Mouse (Mus musculus) kidney, embryonic 14.5 days (tissue): ENCODE results near the gene Bcl2a1a. TPM values are rescaled to one million over a fixed set of nuclear protein-coding genes. Genes with fewer than 3 reads are reported as not detected.
"Not testable (repeated sequence)": the region's sequence is repeated elsewhere in the genome, so short reads cannot be mapped to it uniquely, and the experiment has no call there.

Experiments
- ATAC-seq: fragments of 200-750 bp; cut with Nextera tagmentation; 2 replicates; pipeline ENCODE4 v1.8.0; 2017; ENCODE audit warnings: moderate number of reproducible peaks, mild to moderate bottlenecking, moderate TSS enrichment, moderate library complexity; ENCODE audit not compliant: low FRiP score, low TSS enrichment
- H3K27ac ChIP-seq: fragments of 300-500 bp; sonication (generic); 2 replicates; pipeline ENCODE4 v1.5.1; 2014; ENCODE audit warnings: low read depth, mild to moderate bottlenecking, low read length, moderate library complexity, mixed read lengths
- H3K27me3 ChIP-seq: fragments of 300-500 bp; sonication (generic); 2 replicates; pipeline ENCODE4 v1.6.1; 2014; ENCODE audit warnings: mild to moderate bottlenecking, low read length; ENCODE audit not compliant: control insufficient read depth, insufficient read depth
- H3K36me3 ChIP-seq: fragments of 300-500 bp; sonication (generic); 2 replicates; pipeline ENCODE4 v1.6.1; 2014; ENCODE audit warnings: low read length, mixed read lengths; ENCODE audit not compliant: control insufficient read depth, insufficient read depth
- H3K4me1 ChIP-seq: fragments of 300-500 bp; sonication (generic); 2 replicates; pipeline ENCODE4 v1.6.1; 2014; ENCODE audit warnings: low read length, mixed read lengths; ENCODE audit not compliant: control insufficient read depth, insufficient read depth
- H3K4me2 ChIP-seq: fragments of 300-500 bp; sonication (generic); replicated peaks from 2 replicates; pipeline ENCODE4 v1.6.1; 2014; ENCODE audit warnings: low read depth, mild to moderate bottlenecking, low read length
- H3K4me3 ChIP-seq: fragments of 300-500 bp; sonication (generic); 2 replicates; pipeline ENCODE4 v1.5.1; 2014; ENCODE audit warnings: mild to moderate bottlenecking, low read length
- H3K9ac ChIP-seq: fragments of 300-500 bp; sonication (generic); 2 replicates; pipeline ENCODE4 v1.6.1; 2014; ENCODE audit warnings: low read depth, mild to moderate bottlenecking, low read length, moderate library complexity
- H3K9me3 ChIP-seq: fragments of 300-500 bp; sonication (generic); 2 replicates; pipeline ENCODE4 v1.6.1; 2016; ENCODE audit warnings: low read length; ENCODE audit not compliant: control insufficient read depth
- WGBS: fragments of 180-500 bp; shearing (Covaris S2); extraction: QIAGEN DNeasy Blood & Tissue Kit; methylation state at CpG from one replicate; pipeline ENCODE4 v1.1.7; 2014; 5-methylcytosine and 5-hydroxymethylcytosine counted together
- polyA plus RNA-seq: library from polyadenylated mRNA; unstranded; fragments of >200 nt; fragmentation: Nextera tagmentation; extraction: Ambion mirVana; gene quantifications from 2 replicates; pipeline ENCODE4 v1.2.1, GENCODE M21; 2014

Gene Bcl2a1a
- polyA plus RNA-seq, 1 experiment from 2014 or later, result not detected

GRCm38 (mm10) chr9:88969502-88969901, 12.8 kb downstream of the Bcl2a1a start:
- not testable (repeated sequence) for H3K9me3 ChIP-seq, H3K4me1 ChIP-seq, H3K9ac ChIP-seq, H3K27ac ChIP-seq, H3K4me3 ChIP-seq, H3K36me3 ChIP-seq, H3K4me2 ChIP-seq, H3K27me3 ChIP-seq, ATAC-seq
- WGBS, result no CpG with 5 or more reads among the region's 2 CpGs

GRCm38 (mm10) chr9:88976875-88977274, 20.2 kb downstream of the Bcl2a1a start:
- H3K4me1 ChIP-seq, H3K36me3 ChIP-seq, H3K9ac ChIP-seq, ATAC-seq, H3K27me3 ChIP-seq, H3K4me3 ChIP-seq, H3K4me2 ChIP-seq, H3K27ac ChIP-seq, H3K9me3 ChIP-seq: not testable (repeated sequence)
- 78% methylated on average over 4 of the region's 4 CpGs for WGBS

- H3K9me3 ChIP-seq, H3K27me3 ChIP-seq, ATAC-seq, H3K4me1 ChIP-seq, H3K36me3 ChIP-seq, H3K4me2 ChIP-seq, H3K9ac ChIP-seq, H3K4me3 ChIP-seq, H3K27ac ChIP-seq: not testable (repeated sequence)
- 91% methylated on average over 2 of the region's 2 CpGs for WGBS
These were observed 23.1 kb downstream of the Bcl2a1a start for GRCm38 (mm10) chr9:88979781-88980180.

GRCm38 (mm10) chr9:89001541-89001940, 44.8 kb downstream of the Bcl2a1a start:
- H3K9ac ChIP-seq, H3K27me3 ChIP-seq, H3K4me1 ChIP-seq, H3K36me3 ChIP-seq, H3K4me2 ChIP-seq, H3K9me3 ChIP-seq, H3K27ac ChIP-seq, ATAC-seq, H3K4me3 ChIP-seq: not testable (repeated sequence)

Other genes with a start within 250 kb of the Bcl2a1a start
- gene Mthfsl, start 236.6 kb upstream of the Bcl2a1a start, polyA plus RNA-seq, result 39.1 and 52.7 TPM in 2 replicates
- not detected in 2 replicates for gene Bcl2a1d, start 225.0 kb upstream of the Bcl2a1a start, polyA plus RNA-seq
- gene Trim43c, start 117.7 kb upstream of the Bcl2a1a start, polyA plus RNA-seq, result not detected in 2 replicates
- not detected in 2 replicates for gene Trim43b, start 135.9 kb downstream of the Bcl2a1a start, polyA plus RNA-seq
- gene Bcl2a1b, start 242.3 kb downstream of the Bcl2a1a start, polyA plus RNA-seq, result 1.6 and 2.0 TPM in 2 replicates
- gene Gm29094, start 242.5 kb downstream of the Bcl2a1a start, polyA plus RNA-seq, result 0.63 TPM in 1 of 2 replicates, not detected in the other